In the genomic region with DNA sequence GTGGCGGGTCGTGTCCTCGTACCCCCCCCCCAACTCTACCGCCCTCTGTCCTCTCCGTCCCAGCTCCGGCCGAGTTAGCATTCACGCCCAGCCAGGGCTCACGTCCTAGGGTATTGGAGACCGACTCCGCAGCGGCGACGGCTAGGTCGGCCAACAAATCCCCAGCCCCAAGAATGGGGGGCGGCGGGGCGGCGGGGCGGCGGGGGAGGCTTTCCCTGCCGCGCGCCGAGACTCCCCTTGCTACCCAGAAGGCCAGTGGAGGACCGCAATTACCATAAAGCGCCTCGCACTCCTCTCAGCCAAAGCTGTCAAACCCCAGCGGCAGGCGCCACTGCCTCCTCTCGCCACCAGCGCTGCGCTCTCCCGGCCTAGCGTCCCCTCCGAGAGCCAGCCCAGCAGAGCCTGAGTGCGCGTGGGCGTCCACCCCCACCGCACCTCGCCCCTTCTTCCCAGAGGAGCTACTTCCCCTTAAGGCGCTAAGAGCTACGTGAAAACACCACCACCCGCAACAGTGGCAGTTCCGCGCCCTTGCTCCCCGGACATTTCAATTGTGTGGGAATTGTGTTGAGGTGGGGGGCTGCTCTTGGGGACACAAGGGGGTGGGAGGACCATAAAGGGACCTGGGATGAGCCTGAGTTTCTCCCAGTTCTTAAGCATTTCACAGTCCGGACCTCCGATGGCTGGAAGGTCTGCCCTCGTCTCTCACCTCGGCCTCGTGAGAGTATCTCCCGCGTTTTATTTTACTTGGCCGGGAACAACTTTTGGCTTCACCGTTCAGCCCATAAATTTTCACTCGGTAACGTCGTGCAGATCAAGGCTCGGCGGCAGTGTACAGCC, we compare ENCODE assay signal across 8 mouse cellular contexts.
DNase-seq lines count a peak whose midpoint lies in the region; ATAC-seq and TF ChIP-seq lines count a peak whose summit lies in the region.

No protein-coding gene starts in this region.

- H3K27ac ChIP-seq in embryonic facial prominence, embryonic 14.5 days (replicated peaks; ENCODE audit: low read depth, low read length) = peak overlapping the region; percentile 48; the same call in 1 of the 2 replicates
- peak overlapping the region; percentile 94 for H3K27ac ChIP-seq in hindbrain, embryonic 13.5 days
- peak overlapping the region; percentile 81 for H3K27ac ChIP-seq in liver, adult 2 months (replicated peaks; ENCODE audit: insufficient read depth, low read depth, low read length)
- H3K27ac ChIP-seq in thymus, adult 2 months (ENCODE audit: control insufficient read depth, insufficient read depth, low read length) = no peak overlapping the region

- H3K36me3 ChIP-seq in embryonic facial prominence, embryonic 14.5 days (ENCODE audit: control insufficient read depth, insufficient read depth, low read length) = no peaks in the 10 kb centered on the region
- no peaks in the 10 kb centered on the region for H3K36me3 ChIP-seq in hindbrain, embryonic 13.5 days
- H3K36me3 ChIP-seq in liver, adult 2 months (ENCODE audit: control insufficient read depth, insufficient read depth, low read length) = no peaks in the 10 kb centered on the region
- no peaks in the 10 kb centered on the region for H3K36me3 ChIP-seq in thymus, adult 2 months (ENCODE audit: control insufficient read depth, insufficient read depth, low read length)

- ATAC-seq in embryonic facial prominence, embryonic 14.5 days (ENCODE audit: low read depth) = no peak
- ATAC-seq in hindbrain, embryonic 13.5 days (ENCODE audit: low FRiP score) = peak; percentile 32; the same call in 1 of the 2 replicates
- ATAC-seq in monocyte, adult 5-6 weeks (replicated peaks; ENCODE audit: insufficient number of reproducible peaks, low FRiP score, low TSS enrichment, poor library complexity, severe bottlenecking) = peak; percentile 20; the same call in 1 of the 2 replicates

- peak; percentile 41 to 76 for DNase-seq in adrenal gland, adult (ENCODE audit: inconsistent age in 2 of 2, low spot score in 1 of 2)
- no peak for DNase-seq in adrenal gland, postnatal 4 days (ENCODE audit: low spot score in 2 of 2)
- peak; percentile 49 for DNase-seq in MN1 (ENCODE audit: low spot score)
- DNase-seq in embryonic facial prominence, embryonic 14.5 days (ENCODE audit: low spot score) = no peak
- peak; percentile 32 for DNase-seq in liver, adult 2 months (ENCODE audit: extremely low read depth, low read depth, low spot score)
- DNase-seq in thymus, adult 2 months = peak; percentile 25

- H3K4me3 ChIP-seq in embryonic facial prominence, embryonic 14.5 days (ENCODE audit: low read depth, low read length) = peak overlapping the region; percentile 59
- peak overlapping the region; percentile 63 for H3K4me3 ChIP-seq in hindbrain, embryonic 13.5 days
- peak overlapping the region; percentile 68 for H3K4me3 ChIP-seq in liver, adult 2 months (ENCODE audit: insufficient read depth, low read depth, low read length)
- peak overlapping the region; percentile 50 for H3K4me3 ChIP-seq in thymus, adult 2 months (ENCODE audit: control insufficient read depth, insufficient read depth, low read length)

- peaks cover 15% of the 10 kb centered on the region for H3K79me2 ChIP-seq in liver, adult 2 months (ENCODE audit: control insufficient read depth, insufficient read depth, low read length)

- H3K9ac ChIP-seq in embryonic facial prominence, embryonic 14.5 days (ENCODE audit: low read depth, low read length) = peak overlapping the region; percentile 76
- peak overlapping the region; percentile 84 for H3K9ac ChIP-seq in hindbrain, embryonic 13.5 days
- peak overlapping the region; percentile 83 for H3K9ac ChIP-seq in liver, adult 2 months (ENCODE audit: low read depth, low read length)

- H3K4me2 ChIP-seq in embryonic facial prominence, embryonic 14.5 days (ENCODE audit: low read depth, low read length) = peak overlapping the region; percentile 84
- H3K4me2 ChIP-seq in hindbrain, embryonic 13.5 days = peak overlapping the region; percentile 67

- no peak for TF ChIP-seq POLR2A in liver, adult 2 months (IDR thresholded peaks at IDR 0.05; ENCODE audit: extremely low read depth, insufficient read depth, low read length)
- no peak for TF ChIP-seq POLR2A in thymus, adult 2 months (IDR thresholded peaks at IDR 0.05; ENCODE audit: control insufficient read depth, extremely low read depth, insufficient read depth, low read length, poor library complexity)

- 5% methylated on average over 25 of the region's 61 CpGs for WGBS in embryonic facial prominence, embryonic 14.5 days
- 2% methylated on average over 48 of the region's 61 CpGs for WGBS in hindbrain, embryonic 13.5 days
- 7% methylated on average over 58 of the region's 61 CpGs for WGBS in liver, adult 2 months
- WGBS in thymus, adult 2 months = 4% methylated on average over 50 of the region's 61 CpGs

- H3K9me3 ChIP-seq in embryonic facial prominence, embryonic 14.5 days (ENCODE audit: control insufficient read depth, low read length) = no peaks in the 10 kb centered on the region
- H3K9me3 ChIP-seq in hindbrain, embryonic 13.5 days = no peaks in the 10 kb centered on the region

- H3K4me1 ChIP-seq in embryonic facial prominence, embryonic 14.5 days (ENCODE audit: control insufficient read depth, insufficient read depth, low read length) = 0 out of 2 replicates have a peak, but pooled peaks cover 2% of the 10 kb centered on the region
- H3K4me1 ChIP-seq in hindbrain, embryonic 13.5 days (replicated peaks) = peaks cover 42% of the 10 kb centered on the region
- H3K4me1 ChIP-seq in liver, adult 2 months (ENCODE audit: control insufficient read depth, insufficient read depth, low read length) = peaks cover 3% of the 10 kb centered on the region; the same call in 1 of the 2 replicates
- peaks cover 24% of the 10 kb centered on the region for H3K4me1 ChIP-seq in thymus, adult 2 months (replicated peaks; ENCODE audit: control insufficient read depth, insufficient read depth, low read length)

- no peak for TF ChIP-seq CTCF in liver, adult 2 months (IDR thresholded peaks at IDR 0.05; ENCODE audit: low read depth, low read length)
- TF ChIP-seq CTCF in thymus, adult 2 months (IDR thresholded peaks at IDR 0.05; ENCODE audit: borderline replicate concordance, control insufficient read depth, extremely low read depth, insufficient read depth, low read length, poor library complexity) = no peak

- peaks cover 94% of the 10 kb centered on the region for H3K27me3 ChIP-seq in embryonic facial prominence, embryonic 14.5 days (replicated peaks; ENCODE audit: control insufficient read depth, insufficient read depth, low read length)
- peaks cover 98% of the 10 kb centered on the region for H3K27me3 ChIP-seq in hindbrain, embryonic 13.5 days
- no peaks in the 10 kb centered on the region for H3K27me3 ChIP-seq in liver, adult 2 months (ENCODE audit: control insufficient read depth, insufficient read depth, low read length)
- no peaks in the 10 kb centered on the region for H3K27me3 ChIP-seq in thymus, adult 2 months (ENCODE audit: control insufficient read depth, insufficient read depth, low read length)

Comparison
In these comparisons a context has a peak if more than half of its experiments do, and no peak if none do; other contexts are left out.
1. DNase-seq: peak in adrenal gland, adult (2 of 2), MN1 (single experiment), liver, adult 2 months (single experiment) and thymus, adult 2 months (single experiment); none in adrenal gland, postnatal 4 days (0 of 2) and embryonic facial prominence, embryonic 14.5 days (single experiment).
2. Peak in every context shown above with its lines, with median percentiles within 50 percentile points of each other: H3K4me3 ChIP-seq and H3K9ac ChIP-seq.